Mouse (Mus musculus) E14TG2a.4 (cell line): ENCODE data around the gene Nebl.

Experiments used
- CTCF ChIP-seq: conservative IDR thresholded peaks from 2 replicates; pipeline ENCODE4 v1.5.1; 2014; ENCODE audit warnings: low read length
- NANOG ChIP-seq: IDR thresholded peaks from 2 replicates; pipeline ENCODE4 v1.6.1; 2014; ENCODE audit warnings: borderline replicate concordance, low read length, mixed read lengths
- POU5F1 ChIP-seq: IDR thresholded peaks from 2 replicates; pipeline ENCODE4 v1.6.1; 2014; ENCODE audit warnings: low read length, borderline replicate concordance

GRCm38 (mm10) chr2:17539737-17540136 lies 191.5 kb downstream of the Nebl start:
- TF ChIP-seq CTCF = no peak
- no peak for TF ChIP-seq NANOG
- TF ChIP-seq POU5F1 = no peak
